Mouse (Mus musculus) G1E (cell line): ENCODE measurements around the gene Ccdc47. TPM values are rescaled to one million over a fixed set of nuclear protein-coding genes. Genes with fewer than 3 reads are reported as not detected.

Experiments used
- ATAC-seq: 2 replicates; pipeline ENCODE4 v1.8.0; 2016; ENCODE audit warnings: mild to moderate bottlenecking; ENCODE audit not compliant: insufficient number of reproducible peaks, poor library complexity, low FRiP score, severe bottlenecking; ENCODE audit errors: extremely low read depth
- DNase-seq: peaks from one replicate; pipeline ENCODE4 v3.0.0; 2012; ENCODE audit warnings: low spot score
- H3K27me3 ChIP-seq: 2 replicates; pipeline ENCODE4 v1.6.1; 2012; ENCODE audit warnings: mild to moderate bottlenecking, low read length, inconsistent platforms; ENCODE audit not compliant: insufficient read depth
- H3K36me3 ChIP-seq: replicated peaks from 2 replicates; pipeline ENCODE3; 2012; ENCODE audit warnings: mild to moderate bottlenecking, inconsistent platforms
- H3K4me1 ChIP-seq: 2 replicates; pipeline ENCODE4 v1.6.1; 2012; ENCODE audit warnings: low read depth, low read length, inconsistent platforms, mixed read lengths; ENCODE audit not compliant: insufficient read depth
- H3K4me3 ChIP-seq: 2 replicates; pipeline ENCODE4 v1.5.1; 2012; ENCODE audit warnings: low read depth, mild to moderate bottlenecking, inconsistent platforms, low read length, moderate library complexity, mixed read lengths
- H3K9me3 ChIP-seq: replicated peaks from 2 replicates; pipeline ENCODE4 v1.6.1; 2012; ENCODE audit warnings: inconsistent platforms
- CTCF ChIP-seq: IDR thresholded peaks from 2 replicates; pipeline ENCODE4 v1.5.1; 2012; ENCODE audit warnings: low read depth, low read length, inconsistent platforms, mixed read lengths
- GATA1 ChIP-seq: IDR thresholded peaks from 2 replicates; pipeline ENCODE4 v1.6.1; 2012; ENCODE audit warnings: borderline replicate concordance, low read length, inconsistent platforms, mixed read lengths
- GATA2 ChIP-seq: IDR thresholded peaks from 2 replicates; pipeline ENCODE4 v1.6.1; 2012; ENCODE audit warnings: low read depth, low read length, inconsistent platforms, borderline replicate concordance
- POLR2AphosphoS5 ChIP-seq: IDR thresholded peaks from 2 replicates; pipeline ENCODE4 v1.6.1; 2012; ENCODE audit warnings: low read depth, low read length, inconsistent platforms; ENCODE audit not compliant: insufficient replicate concordance
- TAL1 ChIP-seq: conservative IDR thresholded peaks from 2 replicates; pipeline ENCODE4 v1.6.1; 2012; ENCODE audit warnings: low read depth, low read length, inconsistent platforms, mixed read lengths
- polyA plus RNA-seq: library from polyadenylated mRNA; stranded (reverse); fragments of >175 nt; gene quantifications from 2 replicates; pipeline ENCODE4 v1.2.3, GENCODE M21; 2012
- total RNA-seq, 2 experiments: library from RNA; stranded (forward) in 1 of 2; stranded (reverse) in 1 of 2; fragments of 200-1000 nt in 1 of 2; fragments of >200 nt in 1 of 2; fragmentation: Nextera tagmentation in 1 of 2; gene quantifications; 2 replicates each; pipeline ENCODE4 v1.2.3; 2014 to 2017

The Ccdc47 gene
- total and polyA plus RNA-seq, 3 experiments: 3.9 to 129 (median 78.5) TPM

DNA sequence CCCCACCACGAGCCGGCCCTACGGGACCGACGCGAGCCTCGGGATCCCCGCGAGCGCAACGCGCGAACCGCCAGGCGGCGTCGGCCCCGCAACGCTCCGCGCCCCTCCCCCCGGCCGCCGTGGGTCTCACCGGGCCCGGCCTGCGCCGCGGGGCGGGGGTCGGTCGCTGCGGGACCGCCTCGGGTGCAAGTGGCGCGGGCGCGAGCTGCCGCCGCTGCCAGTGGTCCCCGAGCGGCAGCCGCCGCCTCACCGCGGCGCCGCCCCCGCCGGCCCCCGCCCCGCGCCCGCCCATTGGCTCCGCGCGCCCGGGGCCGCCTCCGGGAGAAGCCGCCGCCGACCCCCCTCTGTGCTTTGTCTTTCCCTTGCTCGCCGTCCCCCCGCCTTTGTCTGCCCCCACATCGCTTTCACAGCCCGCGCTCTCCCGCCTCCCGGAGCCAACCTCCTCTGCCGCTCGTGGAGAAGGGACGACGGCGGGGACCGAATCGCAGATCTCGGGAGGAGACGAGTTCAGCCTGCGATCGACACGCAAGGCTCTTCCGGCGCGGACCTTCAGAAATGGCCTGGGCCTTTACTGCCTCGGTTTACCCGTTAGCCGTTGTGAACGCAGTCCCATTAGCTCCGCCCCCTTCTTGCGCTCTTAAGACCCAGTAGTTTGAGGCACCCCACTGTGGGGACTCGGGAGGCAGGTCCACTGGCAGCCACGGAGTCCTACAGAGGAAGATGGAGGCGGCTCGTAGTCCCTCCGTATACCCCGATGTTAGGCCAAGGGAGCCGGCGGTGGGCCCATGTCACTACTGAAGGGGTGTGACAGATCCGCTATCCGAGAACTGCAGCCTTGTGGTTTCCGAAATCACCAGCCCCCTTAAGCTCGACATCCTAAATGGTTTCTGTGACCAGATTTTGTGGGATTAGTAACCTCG lies 56.0 kb downstream of the Ccdc47 start:
- Histone ChIP-seq H3K9me3 (no peaks in the 10 kb centered on the region), H3K36me3 (peaks cover 73% of the 10 kb centered on the region), H3K4me1 (peaks cover 49% of the 10 kb centered on the region), H3K27me3 (peaks cover 3% of the 10 kb centered on the region; the same call in 1 of the 2 replicates), H3K4me3 (peak overlapping the region; percentile 83)
- ATAC-seq (peak; percentile 6; the same call in 1 of the 2 replicates), DNase-seq (peak; percentile 70)
- no peak for TF ChIP-seq POLR2AphosphoS5
- no peak for TF ChIP-seq TAL1
- TF ChIP-seq CTCF: no peak
- TF ChIP-seq GATA1: no peak
- no peak for TF ChIP-seq GATA2

DNA sequence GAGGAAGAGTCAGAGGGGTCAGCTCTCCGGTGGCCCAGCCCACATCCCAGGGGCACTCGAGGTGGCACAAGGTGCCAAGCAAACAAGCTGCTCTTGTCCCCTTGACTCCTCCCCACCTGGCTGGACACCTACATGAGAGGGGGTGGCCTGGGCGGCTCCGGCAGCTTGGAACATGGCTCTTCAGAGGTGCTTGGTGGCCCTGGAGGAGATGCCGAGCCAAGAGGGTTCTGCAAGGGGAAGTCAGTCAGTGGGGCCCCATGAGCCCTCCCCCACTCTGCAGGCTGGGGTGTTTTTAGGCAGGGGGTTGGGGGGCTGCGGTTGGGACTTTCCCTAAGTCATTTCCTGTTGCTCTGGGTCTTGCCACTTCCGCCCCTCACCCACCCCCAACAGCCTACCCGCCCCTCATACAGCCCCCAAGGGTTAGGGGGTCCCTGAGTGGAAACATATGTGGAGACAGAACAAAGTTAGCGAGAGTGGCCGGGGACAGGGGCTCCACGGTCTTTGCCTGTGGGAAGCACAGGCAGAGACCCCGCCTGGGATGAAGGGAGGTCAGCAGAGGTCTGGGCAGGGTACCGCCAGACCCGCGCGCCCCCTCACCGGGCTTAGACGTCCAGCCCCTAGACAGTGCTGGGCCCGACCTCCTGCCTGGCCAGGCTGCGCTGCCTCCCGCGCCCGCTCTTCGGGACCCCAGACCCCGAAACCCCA lies 56.8 kb downstream of the Ccdc47 start:
- no peak for TF ChIP-seq GATA2
- TF ChIP-seq CTCF: no peak
- no peak for TF ChIP-seq POLR2AphosphoS5
- no peak for TF ChIP-seq GATA1
- no peak for TF ChIP-seq TAL1
- ATAC-seq: peak; percentile 59
- peaks cover 73% of the 10 kb centered on the region for H3K36me3 ChIP-seq
- peaks cover 3% of the 10 kb centered on the region; the same call in 1 of the 2 replicates for H3K27me3 ChIP-seq
- H3K4me3 ChIP-seq: peak overlapping the region; percentile 83
- no peaks in the 10 kb centered on the region for H3K9me3 ChIP-seq
- DNase-seq: peak; percentile 80
- peaks cover 53% of the 10 kb centered on the region for H3K4me1 ChIP-seq

DNA sequence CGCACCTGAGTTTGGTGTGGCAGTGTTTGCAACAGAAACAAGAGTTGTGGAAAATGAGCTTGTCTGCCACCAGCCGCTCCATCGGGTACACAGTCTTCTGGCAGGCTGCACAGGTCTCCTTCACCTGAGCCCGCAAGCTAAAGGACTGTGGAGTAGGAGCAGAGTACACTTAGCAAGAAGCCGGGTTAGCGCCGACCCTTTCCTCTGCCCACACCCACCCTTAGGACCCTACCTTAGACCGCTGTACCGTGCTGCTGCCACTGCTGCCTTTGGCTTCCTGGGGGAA lies 57.3 kb downstream of the Ccdc47 start:
- peaks cover 57% of the 10 kb centered on the region for H3K4me1 ChIP-seq
- ATAC-seq (no peak), DNase-seq (no peak)
- H3K4me3 ChIP-seq: peak overlapping the region; percentile 83
- H3K9me3 ChIP-seq: no peaks in the 10 kb centered on the region
- TF ChIP-seq POLR2AphosphoS5: no peak
- no peak for TF ChIP-seq GATA2
- TF ChIP-seq GATA1: no peak
- TF ChIP-seq CTCF: no peak
- no peak for TF ChIP-seq TAL1
- H3K36me3 ChIP-seq: peaks cover 73% of the 10 kb centered on the region
- H3K27me3 ChIP-seq: peaks cover 3% of the 10 kb centered on the region; the same call in 1 of the 2 replicates

DNA sequence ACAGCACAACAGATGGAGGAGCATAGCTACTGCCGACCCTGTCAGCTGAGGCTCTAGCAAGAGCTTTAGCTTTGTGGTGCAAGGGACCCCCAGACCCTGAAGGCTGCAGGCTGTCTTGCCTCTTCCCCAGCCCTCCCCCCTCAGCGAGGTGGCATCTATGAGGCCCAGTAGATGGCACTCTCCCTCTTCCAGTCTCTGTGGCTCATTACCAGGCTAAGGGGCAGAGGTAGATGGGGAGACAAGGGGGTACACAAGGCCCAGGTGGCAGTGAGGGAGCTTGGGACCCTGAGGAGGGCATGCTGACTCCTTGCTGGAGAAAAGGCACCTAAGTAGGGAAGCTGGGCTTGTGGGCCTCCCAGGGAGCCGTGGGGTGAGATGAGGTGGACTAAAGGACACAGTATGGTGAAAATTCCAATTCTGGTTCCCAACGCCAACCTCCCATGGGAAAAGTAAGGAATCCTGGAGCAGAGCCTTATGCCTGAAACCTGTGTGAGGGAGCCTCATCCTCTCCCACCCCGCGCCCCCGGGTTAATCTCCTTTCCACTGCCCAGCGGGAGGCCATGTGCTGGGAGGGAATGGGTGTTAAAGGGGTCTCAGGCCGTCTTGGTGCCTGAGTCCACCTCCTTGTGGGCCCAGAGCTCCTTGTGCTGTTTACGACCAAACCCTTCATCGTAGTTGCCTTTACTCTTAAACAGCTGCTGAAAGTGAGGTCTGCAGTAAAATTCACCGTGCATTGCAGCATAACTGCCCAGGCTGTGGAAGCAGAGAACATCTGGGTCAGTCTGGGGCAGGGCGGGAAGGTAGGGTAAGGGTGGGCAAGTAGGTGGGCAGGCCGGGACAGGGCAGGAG lies 57.8 kb downstream of the Ccdc47 start:
- DNase-seq: no peak
- Histone ChIP-seq H3K9me3 (no peaks in the 10 kb centered on the region), H3K4me3 (peak overlapping the region; percentile 83), H3K27me3 (peaks cover 3% of the 10 kb centered on the region; the same call in 1 of the 2 replicates), H3K4me1 (peaks cover 59% of the 10 kb centered on the region), H3K36me3 (peaks cover 73% of the 10 kb centered on the region)
- ATAC-seq: no peak
- TF ChIP-seq TAL1 (no peak), CTCF (0 out of 2 replicates have a peak, but pooled peaks have one; percentile 11)

DNA sequence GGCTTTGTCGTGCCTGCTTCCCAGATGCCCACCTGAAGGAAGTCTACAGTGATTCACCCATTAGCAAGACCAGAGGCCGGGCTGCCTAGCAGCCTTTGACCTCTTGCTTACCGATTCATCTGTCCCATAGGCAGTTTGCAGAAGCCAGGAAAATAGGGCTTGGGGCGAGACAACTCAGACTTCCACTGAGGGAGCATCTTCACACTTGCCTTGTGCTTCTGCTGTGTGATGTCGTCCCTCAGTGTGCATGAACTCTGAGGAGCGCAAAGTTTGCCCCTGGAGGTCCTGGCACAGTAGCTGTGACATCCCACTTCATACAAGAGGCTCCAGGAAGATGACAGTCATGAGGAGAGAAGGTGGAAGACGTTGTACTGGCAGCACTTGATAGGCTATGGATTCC lies 59.0 kb downstream of the Ccdc47 start:
- peaks cover 3% of the 10 kb centered on the region; the same call in 1 of the 2 replicates for H3K27me3 ChIP-seq
- H3K4me1 ChIP-seq: peaks cover 59% of the 10 kb centered on the region
- peaks cover 78% of the 10 kb centered on the region for H3K36me3 ChIP-seq
- no peaks in the 10 kb centered on the region for H3K9me3 ChIP-seq
- ATAC-seq (no peak), DNase-seq (no peak)
- H3K4me3 ChIP-seq: no peak overlapping the region; the same call in 1 of the 2 replicates
- TF ChIP-seq TAL1 (no peak), POLR2AphosphoS5 (no peak), GATA2 (no peak), CTCF (no peak), GATA1 (no peak)

DNA sequence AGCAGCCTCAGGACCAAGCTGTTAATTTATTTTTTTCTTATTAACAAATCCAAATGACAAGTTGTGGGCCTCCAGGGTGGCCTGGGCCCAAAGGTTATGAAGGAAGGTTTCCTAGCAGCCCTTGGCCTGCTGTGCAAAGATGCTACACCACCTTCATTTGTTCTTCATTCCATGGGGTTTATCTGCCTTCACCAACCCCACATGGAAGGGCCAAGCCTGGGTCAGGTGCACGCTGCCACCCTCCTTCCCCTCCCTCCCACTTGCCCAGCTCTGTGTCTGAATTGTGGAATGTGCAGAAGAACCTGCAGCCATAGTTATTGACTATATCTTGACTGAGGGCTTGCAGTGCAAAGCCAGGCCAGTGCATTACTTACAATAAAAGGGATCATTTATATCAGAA lies 59.9 kb downstream of the Ccdc47 start:
- DNase-seq (no peak), ATAC-seq (no peak)
- Histone ChIP-seq H3K4me3 (no peak overlapping the region; the same call in 1 of the 2 replicates), H3K36me3 (peaks cover 82% of the 10 kb centered on the region), H3K9me3 (no peaks in the 10 kb centered on the region), H3K4me1 (peaks cover 57% of the 10 kb centered on the region), H3K27me3 (peaks cover 3% of the 10 kb centered on the region; the same call in 1 of the 2 replicates)
- TF ChIP-seq POLR2AphosphoS5: 0 out of 2 replicates have a peak, but pooled peaks have one; percentile 12
- no peak for TF ChIP-seq TAL1
